Mouse (Mus musculus): ENCODE measurements around the gene Mia. TPM values are rescaled to one million over a fixed set of nuclear protein-coding genes. Genes with fewer than 3 reads are reported as not detected.

Gene Mia
- polyA plus RNA-seq, 1 experiment = 11.2 TPM

- peaks cover 52% of the 10 kb centered on the region for H3K4me1 ChIP-seq (ENCODE audit: control insufficient read depth, insufficient read depth, low read length)
- H3K27ac ChIP-seq (ENCODE audit: insufficient read depth, low read length) = no peak overlapping the region
- no peak for TF ChIP-seq POLR2A (IDR thresholded peaks at IDR 0.05; ENCODE audit: borderline replicate concordance, insufficient read depth, low read length)
- no peak for TF ChIP-seq CTCF (IDR thresholded peaks at IDR 0.05; ENCODE audit: borderline replicate concordance, insufficient read depth, low read depth, low read length)
- peak overlapping the region; percentile 95 for H3K4me3 ChIP-seq (replicated peaks; ENCODE audit: insufficient read depth, low read depth, low read length)
- no peaks in the 10 kb centered on the region for H3K27me3 ChIP-seq (ENCODE audit: control insufficient read depth, insufficient read depth, low read length)
- peak; percentile 62 to 70 for DNase-seq
- 40% methylated on average over 33 of the region's 33 CpGs for WGBS
Measured at GRCm38 (mm10) chr7:27164112-27164947, 16.6 kb downstream of the Mia start.

DNA sequence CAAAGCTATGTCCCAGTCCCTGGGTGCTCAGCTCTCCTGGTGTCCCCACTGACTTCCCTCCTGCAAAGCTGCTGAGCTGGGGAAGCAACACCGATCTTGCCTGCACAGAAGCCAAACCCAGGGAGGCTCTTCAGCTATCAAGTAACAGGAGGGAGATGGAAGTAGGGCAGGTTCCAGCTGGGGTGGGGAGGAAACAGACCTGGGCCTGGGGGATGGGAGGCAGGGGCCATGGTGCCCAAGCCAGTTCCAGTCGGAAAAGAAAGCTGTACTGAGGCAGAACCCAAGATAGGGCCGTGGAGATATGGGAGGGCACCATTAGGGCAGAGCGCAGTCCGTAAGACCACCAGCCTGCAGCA is 17.5 kb downstream of the Mia start:
- peak overlapping the region; percentile 48 for H3K4me3 ChIP-seq (replicated peaks; ENCODE audit: insufficient read depth, low read depth, low read length)
- peaks cover 52% of the 10 kb centered on the region for H3K4me1 ChIP-seq (ENCODE audit: control insufficient read depth, insufficient read depth, low read length)
- TF ChIP-seq CTCF (IDR thresholded peaks at IDR 0.05; ENCODE audit: borderline replicate concordance, insufficient read depth, low read depth, low read length) (no peak), POLR2A (IDR thresholded peaks at IDR 0.05; ENCODE audit: borderline replicate concordance, insufficient read depth, low read length) (no peak)
- H3K27ac ChIP-seq (ENCODE audit: insufficient read depth, low read length) = no peak overlapping the region
- no peak for DNase-seq
- WGBS = 37% methylated on average over 5 of the region's 5 CpGs
- no peaks in the 10 kb centered on the region for H3K27me3 ChIP-seq (ENCODE audit: control insufficient read depth, insufficient read depth, low read length)

GRCm38 (mm10) chr7:27162780-27163449 is 18.0 kb downstream of the Mia start:
- H3K27ac ChIP-seq (ENCODE audit: insufficient read depth, low read length) = no peak overlapping the region
- peaks cover 52% of the 10 kb centered on the region for H3K4me1 ChIP-seq (ENCODE audit: control insufficient read depth, insufficient read depth, low read length)
- TF ChIP-seq POLR2A (IDR thresholded peaks at IDR 0.05; ENCODE audit: borderline replicate concordance, insufficient read depth, low read length) (no peak), CTCF (IDR thresholded peaks at IDR 0.05; ENCODE audit: borderline replicate concordance, insufficient read depth, low read depth, low read length) (no peak)
- H3K27me3 ChIP-seq (ENCODE audit: control insufficient read depth, insufficient read depth, low read length) = no peaks in the 10 kb centered on the region
- peak overlapping the region; percentile 48 for H3K4me3 ChIP-seq (replicated peaks; ENCODE audit: insufficient read depth, low read depth, low read length)
- DNase-seq = no peak
- whole genome bisulfite sequencing = 61% methylated on average over 5 of the region's 5 CpGs

- H3K27ac ChIP-seq (ENCODE audit: insufficient read depth, low read length) = no peak overlapping the region
- WGBS = 59% methylated on average over 4 of the region's 4 CpGs
Measured at GRCm38 (mm10) chr7:27161744-27162143, 19.2 kb downstream of the Mia start.

DNA sequence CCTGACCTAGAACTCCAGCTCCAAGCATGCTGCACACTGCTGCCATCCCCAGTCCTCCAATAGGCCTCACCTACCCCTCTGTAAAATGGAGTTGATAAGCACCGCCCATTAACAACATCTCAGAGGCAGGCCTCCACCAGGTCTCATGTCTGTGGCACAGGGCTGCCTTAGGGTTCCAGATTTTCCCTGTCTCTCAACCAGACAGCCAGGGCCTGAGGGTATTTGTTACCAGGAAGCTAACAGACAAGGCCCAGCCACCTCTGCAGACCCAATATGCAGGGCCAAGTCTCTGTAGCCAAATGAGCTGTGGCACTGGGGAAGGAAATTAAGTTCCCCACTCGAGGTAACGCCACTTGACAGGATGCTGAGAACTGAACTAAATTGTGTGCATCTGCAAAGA is 20.0 kb downstream of the Mia start:
- Histone ChIP-seq H3K4me3 (replicated peaks; ENCODE audit: insufficient read depth, low read depth, low read length) (no peak overlapping the region), H3K4me1 (ENCODE audit: control insufficient read depth, insufficient read depth, low read length) (peaks cover 46% of the 10 kb centered on the region), H3K27me3 (ENCODE audit: control insufficient read depth, insufficient read depth, low read length) (no peaks in the 10 kb centered on the region), H3K27ac (ENCODE audit: insufficient read depth, low read length) (no peak overlapping the region)
- no peak for TF ChIP-seq POLR2A (IDR thresholded peaks at IDR 0.05; ENCODE audit: borderline replicate concordance, insufficient read depth, low read length)
- TF ChIP-seq CTCF (IDR thresholded peaks at IDR 0.05; ENCODE audit: borderline replicate concordance, insufficient read depth, low read depth, low read length) = no peak
- DNase-seq = peak in 1 of 2 experiments; percentile 6
- WGBS = 56% methylated on average over 3 of the region's 3 CpGs

More at GRCm38 (mm10) chr7:27161744-27162143, 19.2 kb downstream of the Mia start:
- Histone ChIP-seq H3K4me3 (replicated peaks; ENCODE audit: insufficient read depth, low read depth, low read length) (no peak overlapping the region), H3K27me3 (ENCODE audit: control insufficient read depth, insufficient read depth, low read length) (no peaks in the 10 kb centered on the region), H3K4me1 (ENCODE audit: control insufficient read depth, insufficient read depth, low read length) (peaks cover 46% of the 10 kb centered on the region)
- TF ChIP-seq CTCF (IDR thresholded peaks at IDR 0.05; ENCODE audit: borderline replicate concordance, insufficient read depth, low read depth, low read length) = no peak
- TF ChIP-seq POLR2A (IDR thresholded peaks at IDR 0.05; ENCODE audit: borderline replicate concordance, insufficient read depth, low read length) = no peak
- no peak for DNase-seq

GRCm38 (mm10) chr7:27159882-27160281 is 21.1 kb downstream of the Mia start:
- Histone ChIP-seq H3K27me3 (ENCODE audit: control insufficient read depth, insufficient read depth, low read length) (no peaks in the 10 kb centered on the region), H3K4me1 (ENCODE audit: control insufficient read depth, insufficient read depth, low read length) (peaks cover 43% of the 10 kb centered on the region), H3K27ac (ENCODE audit: insufficient read depth, low read length) (no peak overlapping the region), H3K4me3 (replicated peaks; ENCODE audit: insufficient read depth, low read depth, low read length) (no peak overlapping the region)
- 2% methylated on average over 8 of the region's 8 CpGs for WGBS
- peak; percentile 83 to 86 for DNase-seq
- no peak for TF ChIP-seq POLR2A (IDR thresholded peaks at IDR 0.05; ENCODE audit: borderline replicate concordance, insufficient read depth, low read length)
- TF ChIP-seq CTCF (IDR thresholded peaks at IDR 0.05; ENCODE audit: borderline replicate concordance, insufficient read depth, low read depth, low read length) = peak; percentile 92

DNA sequence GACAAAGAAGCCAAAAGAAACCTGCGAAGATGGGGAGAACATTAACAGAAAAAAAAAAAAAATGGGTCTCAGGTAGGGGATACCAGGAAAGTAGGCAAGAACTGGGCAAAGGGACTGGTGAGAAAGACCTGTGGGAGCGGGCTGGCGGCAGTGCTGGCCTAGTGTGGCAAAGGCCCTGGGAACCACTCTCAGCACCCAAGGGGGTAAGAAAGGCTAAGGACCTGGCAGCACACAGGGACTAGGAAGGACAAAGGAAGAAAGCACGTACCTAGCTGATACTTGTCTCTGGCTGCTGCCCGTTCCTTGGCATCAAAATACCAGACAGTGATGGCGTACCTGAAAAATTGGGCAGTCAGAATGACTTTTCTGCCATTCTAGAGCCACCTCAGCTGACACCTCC is 21.7 kb downstream of the Mia start:
- WGBS = 90% methylated on average over 6 of the region's 6 CpGs
- Histone ChIP-seq H3K27me3 (ENCODE audit: control insufficient read depth, insufficient read depth, low read length) (no peaks in the 10 kb centered on the region), H3K27ac (ENCODE audit: insufficient read depth, low read length) (no peak overlapping the region), H3K4me3 (replicated peaks; ENCODE audit: insufficient read depth, low read depth, low read length) (no peak overlapping the region), H3K4me1 (ENCODE audit: control insufficient read depth, insufficient read depth, low read length) (peaks cover 37% of the 10 kb centered on the region)
- peak in 1 of 2 experiments; percentile 19 for DNase-seq
- TF ChIP-seq CTCF (IDR thresholded peaks at IDR 0.05; ENCODE audit: borderline replicate concordance, insufficient read depth, low read depth, low read length) (no peak), POLR2A (IDR thresholded peaks at IDR 0.05; ENCODE audit: borderline replicate concordance, insufficient read depth, low read length) (no peak)
